Mouse (Mus musculus) thymus, adult 2 months (tissue): ENCODE results near the gene Cited2.

Source experiments
- CTCF ChIP-seq: fragments of 200-500 bp; IDR thresholded peaks from 2 replicates; pipeline ENCODE4 v1.5.1; 2012; ENCODE audit warnings: mild to moderate bottlenecking, control low read depth, low read length, moderate library complexity, borderline replicate concordance; ENCODE audit not compliant: control insufficient read depth, poor library complexity, insufficient read depth; ENCODE audit errors: extremely low read depth
- POLR2A ChIP-seq: fragments of 200-500 bp; IDR thresholded peaks from 2 replicates; pipeline ENCODE4 v1.6.1; 2012; ENCODE audit warnings: mild to moderate bottlenecking, low read length, control low read depth, moderate library complexity; ENCODE audit not compliant: control insufficient read depth, poor library complexity, insufficient read depth; ENCODE audit errors: extremely low read depth

- TF ChIP-seq CTCF (no peak), POLR2A (no peak)
Observed at GRCm38 (mm10) chr10:17720891-17721601, 2.0 kb upstream of the Cited2 start.
